Mouse (Mus musculus): ENCODE results near the gene Krt34.

The Krt34 gene

GRCm38 (mm10) chr11:99999091-99999490, 42.3 kb downstream of the Krt34 start:
- no peak for DNase-seq (ENCODE audit: low read depth, low spot score)

DNA sequence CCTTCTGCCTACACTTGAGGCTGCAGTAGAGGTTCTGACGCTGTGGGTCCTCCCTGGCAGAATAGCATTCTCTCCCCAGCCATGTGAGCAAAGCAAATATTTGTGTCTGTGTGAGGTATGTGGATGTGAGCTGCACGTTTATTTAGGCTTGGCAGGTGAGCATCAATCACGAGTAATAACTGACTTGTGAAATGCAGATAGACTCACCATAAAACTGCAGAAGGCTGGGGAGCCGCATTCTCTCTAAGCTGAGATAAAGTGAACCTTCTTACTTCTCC, 47.0 kb downstream of the Krt34 start:
- DNase-seq (ENCODE audit: low read depth, low spot score) = no peak

DNA sequence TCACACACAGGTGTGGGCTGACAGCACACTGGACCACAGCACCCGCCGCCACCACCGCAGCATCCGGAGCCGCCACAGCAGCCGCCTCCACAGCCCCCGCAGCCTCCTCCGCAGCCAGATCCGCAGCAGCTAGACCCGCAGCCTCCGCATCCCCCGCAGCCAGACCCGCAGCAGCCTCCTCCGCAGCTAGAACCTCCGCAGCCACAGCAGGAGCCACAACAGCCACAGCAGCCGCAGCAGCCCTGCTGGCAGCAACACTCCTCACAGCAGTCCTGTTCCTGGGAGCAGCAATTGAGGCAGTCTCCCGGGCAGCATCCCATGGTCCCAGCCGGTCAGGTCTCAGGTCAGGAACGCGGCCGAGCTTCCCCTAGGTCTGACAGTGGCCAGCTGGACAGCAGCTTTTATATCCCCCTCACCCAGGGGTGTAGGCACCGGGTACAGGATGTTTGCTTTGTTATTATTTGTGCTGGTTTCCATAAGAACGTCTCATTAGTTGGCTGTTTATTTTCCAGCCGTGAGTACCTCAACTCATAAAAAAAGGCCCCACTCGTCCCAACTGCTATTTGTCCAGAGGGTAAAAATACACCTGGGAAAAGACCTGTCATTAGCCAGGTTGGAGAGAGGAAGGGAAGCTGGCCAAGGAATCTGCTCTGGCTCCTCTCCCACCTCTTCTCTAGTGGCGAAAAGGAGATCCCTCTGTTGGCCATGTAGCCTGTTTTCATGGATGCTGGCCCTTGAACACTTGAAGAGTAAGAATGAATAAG, 47.6 kb downstream of the Krt34 start, which contains the start of gene Krtap17-1:
Gene Krtap17-1 (minus strand): TSS at position 375 of the 764 bp plus-strand sequence.
- DNase-seq (ENCODE audit: low read depth, low spot score) = no peak

- DNase-seq (ENCODE audit: low read depth, low spot score) = no peak
Measured at GRCm38 (mm10) chr11:99990571-99990970, 50.8 kb downstream of the Krt34 start.

- DNase-seq (ENCODE audit: low read depth, low spot score) = no peak
Measured at GRCm38 (mm10) chr11:99989881-99990405, 51.4 kb downstream of the Krt34 start.

DNA sequence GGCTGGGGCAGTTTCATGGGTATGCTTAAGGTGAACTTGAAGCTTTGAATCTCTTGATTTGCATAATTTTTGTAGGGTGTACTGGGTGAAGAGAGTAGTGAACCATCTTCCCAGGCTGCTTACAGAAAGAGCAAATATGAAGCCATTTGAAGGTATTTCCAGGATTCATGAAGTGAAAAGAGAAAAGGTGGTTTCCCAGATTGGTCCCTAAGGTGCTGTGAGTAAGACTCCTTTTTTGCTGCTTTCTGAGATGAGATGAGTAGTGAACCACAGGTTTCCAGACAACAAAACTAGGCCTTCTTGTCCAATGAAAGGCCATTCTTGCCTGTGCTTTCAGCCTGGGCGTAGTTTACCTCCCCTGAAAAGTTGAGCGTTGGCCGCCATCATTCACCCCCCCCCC, 52.8 kb downstream of the Krt34 start:
- DNase-seq (ENCODE audit: low read depth, low spot score) = no peak

All from CD4-positive, CD25-positive, alpha-beta regulatory T cell, adult 2 months (primary cell).